22 mouse cellular contexts compared by ENCODE assay signal in genomic region chr11:116721548-116722271, GRCm38 (mm10). TPM values are rescaled to one million over a fixed set of nuclear protein-coding genes. Genes with fewer than 3 reads are reported as not detected.
DNase-seq lines count a peak whose midpoint lies in the region; ATAC-seq and TF ChIP-seq lines count a peak whose summit lies in the region.
"Had no signal": no experiment of that assay in that cellular context is flagged by ENCODE, and none has a peak within 500 bp of the region (broad histone marks: within the 10 kb centered on the region; RNA-seq: fewer than 3 reads in every experiment).

No protein-coding gene starts in this region.

- H3K27ac ChIP-seq in limb, embryonic 10.5 days, result peak overlapping the region; percentile 17; the same call in 1 of the 2 replicates
- H3K27ac ChIP-seq: forebrain, embryonic 12.5 days; liver, embryonic 15.5 days had no signal

- no peak overlapping the region for H3K4me2 ChIP-seq in myocyte (ENCODE audit: low read depth)
- H3K4me2 ChIP-seq: forebrain, embryonic 12.5 days; liver, embryonic 15.5 days had no signal

- no peaks in the 10 kb centered on the region for H3K36me3 ChIP-seq in limb, embryonic 10.5 days
- H3K36me3 ChIP-seq in myocyte (ENCODE audit: control insufficient read depth, insufficient read depth), result no peaks in the 10 kb centered on the region
- H3K36me3 ChIP-seq: forebrain, embryonic 12.5 days; G1E; liver, embryonic 15.5 days had no signal

- peak; percentile 20 for DNase-seq in gastrocnemius, postnatal 25 days
- no peak for DNase-seq in gastrocnemius, adult 18-20 months (ENCODE audit: low spot score)
- DNase-seq in lung, adult 18-20 months, result peak; percentile 29 to 42
- no peak for DNase-seq in lung, postnatal 14 days
- no peak for DNase-seq in limb, embryonic 10.5 days (ENCODE audit: low spot score)
- DNase-seq in yolk sac, embryonic 10.5 days (ENCODE audit: low spot score), result no peak
- DNase-seq: cerebellum, adult 11-12 months; gastrocnemius, postnatal 14 days; thymus, postnatal 36 days had no signal

- no peak overlapping the region for H3K4me3 ChIP-seq in limb, embryonic 10.5 days
- H3K4me3 ChIP-seq in myocyte, result no peak overlapping the region
- H3K4me3 ChIP-seq: forebrain, embryonic 12.5 days; liver, embryonic 15.5 days had no signal

- H3K27me3 ChIP-seq in limb, embryonic 10.5 days (ENCODE audit: low read depth, poor library complexity, severe bottlenecking), result no peaks in the 10 kb centered on the region
- no peaks in the 10 kb centered on the region for H3K27me3 ChIP-seq in myocyte (ENCODE audit: control insufficient read depth, insufficient read depth, insufficient read length)
- H3K27me3 ChIP-seq: forebrain, embryonic 12.5 days had no signal

- TF ChIP-seq POLR2A in myocyte (IDR thresholded peaks at IDR 0.05; ENCODE audit: insufficient read length, low read depth), result no peak

- H3K79me2 ChIP-seq in myocyte (ENCODE audit: control insufficient read depth, insufficient read depth), result no peaks in the 10 kb centered on the region

- no peaks in the 10 kb centered on the region for H3K9me3 ChIP-seq in limb, embryonic 10.5 days (replicated peaks)
- H3K9me3 ChIP-seq: liver, embryonic 15.5 days had no signal

- no peak overlapping the region for H3ac ChIP-seq in myocyte (ENCODE audit: control insufficient read depth, insufficient read length)

- WGBS in limb, embryonic 10.5 days, result 81% methylated on average over 9 of the region's 9 CpGs

- no peak for ATAC-seq in megakaryocyte, adult 5-6 weeks (ENCODE audit: poor library complexity, severe bottlenecking)
- ATAC-seq: activated CD4-positive, CD25-positive, alpha-beta regulatory T cell, adult 4 months had no signal

- H3K4me1 ChIP-seq in limb, embryonic 10.5 days, result peaks cover 14% of the 10 kb centered on the region
- H3K4me1 ChIP-seq: liver, embryonic 15.5 days had no signal

TF ChIP-seq in myocyte, 11 proteins besides CTCF, POLR2A, EP300 and RAD21:
- no peak for TF ChIP-seq E2F4 (IDR thresholded peaks at IDR 0.05; ENCODE audit: insufficient read depth)
- peak; percentile 63 for TF ChIP-seq USF1 (IDR thresholded peaks at IDR 0.05; ENCODE audit: low read depth)
- TF ChIP-seq SRF (IDR thresholded peaks at IDR 0.05; ENCODE audit: control insufficient read depth, insufficient read length, low read depth), result no peak
- no peak for TF ChIP-seq TCF3 (IDR thresholded peaks at IDR 0.05; ENCODE audit: insufficient read length, low read depth)

RNA-seq across cellular contexts. Expression of gene St6galnac1, which starts 53.6 kb away (rescaled TPM):
- not detected for total RNA-seq in gastrocnemius, postnatal 25 days (2021)
- not detected for total RNA-seq in gastrocnemius, adult 18-20 months (2021)
- not detected in 2 replicates for polyA plus RNA-seq in limb, embryonic 10.5 days (2016; fragmentation: Nextera tagmentation; extraction: Ambion mirVana)
- polyA plus RNA-seq in myocyte (2012; fragmentation: generic; extraction: Trizol), result not detected
- not detected in 2 replicates for total RNA-seq in megakaryocyte, adult 5-6 weeks (2015)
- not detected in 2 replicates for total RNA-seq in megakaryocyte, adult 5-6 weeks (2017)
- total RNA-seq: gastrocnemius, postnatal 14 days; hematopoietic stem cell, adult 5-6 weeks; layer of hippocampus, adult 18-20 months; left cerebral cortex, postnatal 14 days; midbrain, postnatal 0 days had no signal
- polyA plus RNA-seq: embryonic facial prominence, embryonic 11.5 days; forebrain, embryonic 12.5 days; G1E; intestine, embryonic 14.5 days; liver, embryonic 15.5 days; midbrain, postnatal 0 days; neural tube, embryonic 14.5 days had no signal

Comparison
In these comparisons a context has a peak if more than half of its experiments do, and no peak if none do; other contexts are left out.
1. DNase-seq: peak in gastrocnemius, postnatal 25 days (single experiment) and lung, adult 18-20 months (2 of 2); none in gastrocnemius, adult 18-20 months (single experiment), lung, postnatal 14 days (single experiment), limb, embryonic 10.5 days (single experiment) and yolk sac, embryonic 10.5 days (single experiment).